Mouse (Mus musculus) thymus, adult 2 months (tissue): Measurements from ENCODE around the gene Cbs.

Experiments
- CTCF ChIP-seq: fragments of 200-500 bp; IDR thresholded peaks from 2 replicates; pipeline ENCODE4 v1.5.1; 2012; ENCODE audit warnings: mild to moderate bottlenecking, control low read depth, low read length, moderate library complexity, borderline replicate concordance; ENCODE audit not compliant: control insufficient read depth, poor library complexity, insufficient read depth; ENCODE audit errors: extremely low read depth
- POLR2A ChIP-seq: fragments of 200-500 bp; IDR thresholded peaks from 2 replicates; pipeline ENCODE4 v1.6.1; 2012; ENCODE audit warnings: mild to moderate bottlenecking, low read length, control low read depth, moderate library complexity; ENCODE audit not compliant: control insufficient read depth, poor library complexity, insufficient read depth; ENCODE audit errors: extremely low read depth

GRCm38 (mm10) chr17:31559021-31559789 lies 77.8 kb downstream of the Cbs start:
- TF ChIP-seq POLR2A = no peak
- TF ChIP-seq CTCF = no peak
